Mouse (Mus musculus): ENCODE results near the gene Olah. TPM values are rescaled to one million over a fixed set of nuclear protein-coding genes. Genes with fewer than 3 reads are reported as not detected.
A peak's percentile ranks its signal among the peaks of the same experiment; 100 is the strongest.

Olah gene
- total and polyA plus RNA-seq, 3 experiments: 0.39 TPM; not detected in 2

GRCm38 (mm10) chr2:3424579-3424910 lies 27.5 kb upstream of the Olah start:
- TF ChIP-seq BHLHE40 (IDR thresholded peaks at IDR 0.05; ENCODE audit: low read depth, low read length) (peak; percentile 45; the same call in 1 of the 2 replicates), CTCF (conservative IDR thresholded peaks at IDR 0.05 in 1 of 2, IDR thresholded peaks at IDR 0.05 in 1 of 2; ENCODE audit: low read depth in 2 of 2, low read length in 2 of 2) (no peak)
- peak overlapping the region; percentile 54 for H3K4me2 ChIP-seq (ENCODE audit: insufficient read depth, low read depth, poor library complexity, severe bottlenecking)
- H3K27me3 ChIP-seq (replicated peaks): no peaks in the 10 kb centered on the region
- peaks cover 9 to 26% of the 10 kb centered on the region in 2 experiments for H3K36me3 ChIP-seq (replicated peaks in 1 of 2; ENCODE audit: control insufficient read depth in 1 of 2, insufficient read depth in 1 of 2, low read length in 1 of 2)
- in situ Hi-C loops (cut with MboI; ENCODE audit: low pct_ligation_motif_present, low pct_unique_long_range_greater_than_20kb, low sequenced_read_pairs) (no loop called here), dilution Hi-C loops (cut with MboI; ENCODE audit: extremely low pct_ligation_motif_present, extremely low pct_unique_long_range_greater_than_20kb, low sequenced_read_pairs) (no loop called here)
- H3K9ac ChIP-seq (ENCODE audit: insufficient read depth, low read depth): peak overlapping the region; percentile 28
- H3K79me2 ChIP-seq (replicated peaks; ENCODE audit: control insufficient read depth, extremely low read depth, insufficient read depth, poor library complexity, severe bottlenecking): 0 out of 2 replicates have a peak, but pooled peaks cover 2% of the 10 kb centered on the region
- peak overlapping the region; percentile 71 to 96 (median 95) for H3K4me3 ChIP-seq (replicated peaks in 1 of 3; ENCODE audit: low read depth in 2 of 3, low read length in 2 of 3, poor library complexity in 1 of 3)
- H3K27ac ChIP-seq (ENCODE audit: insufficient read depth, low read depth): no peak overlapping the region
- H3K9me3 ChIP-seq (replicated peaks; ENCODE audit: low read length): no peaks in the 10 kb centered on the region
- H3K4me1 ChIP-seq (ENCODE audit: control insufficient read depth in 1 of 2, insufficient read depth in 2 of 2): peaks cover 5 to 26% of the 10 kb centered on the region in 2 experiments; a peak in 3 of 4 replicates
- no peak for DNase-seq (ENCODE audit: extremely low read depth)

DNA sequence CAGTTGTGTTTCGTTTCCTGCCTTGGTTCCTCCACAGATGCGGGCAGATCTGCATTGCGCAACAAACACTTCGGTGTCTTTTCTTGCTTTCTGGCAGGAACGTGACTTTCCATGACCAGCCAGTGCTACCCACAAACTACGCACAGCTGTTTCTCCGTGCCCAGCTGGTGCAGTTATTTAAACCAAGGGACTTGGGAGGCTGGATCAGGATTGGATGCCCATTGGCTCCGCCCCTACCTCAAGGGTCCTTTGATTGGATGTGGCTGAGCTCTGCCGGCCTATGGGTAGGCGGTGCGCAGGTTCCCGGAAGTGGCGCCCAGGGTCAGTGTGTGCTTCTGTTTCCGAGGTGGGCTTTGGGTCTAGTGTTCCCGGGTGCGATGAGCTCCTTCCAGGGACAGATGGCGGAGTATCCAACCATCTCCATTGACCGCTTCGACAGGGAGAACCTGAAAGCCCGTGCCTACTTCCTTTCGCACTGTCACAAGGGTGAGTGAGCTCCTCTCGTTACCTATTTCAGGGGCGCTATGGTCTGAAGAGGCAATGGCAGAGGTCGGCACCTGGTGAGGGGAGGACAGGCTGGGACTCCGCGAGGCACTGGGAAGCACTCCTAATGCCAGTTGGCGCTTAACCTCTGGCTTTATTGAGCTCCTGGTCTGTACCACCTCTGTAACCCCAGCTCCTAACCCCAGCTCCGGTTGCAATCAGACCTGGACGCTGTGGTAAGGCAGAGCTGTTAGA lies 27.0 kb upstream of the Olah start, which contains the start of gene Dclre1c:
TSS of gene Dclre1c (plus strand) at position 291 of the 738 bp plus-strand sequence.
- Histone ChIP-seq H3K4me1 (ENCODE audit: control insufficient read depth in 1 of 2, insufficient read depth in 2 of 2) (peaks cover 5 to 29% of the 10 kb centered on the region in 2 experiments; a peak in 3 of 4 replicates), H3K36me3 (replicated peaks in 1 of 2; ENCODE audit: control insufficient read depth in 1 of 2, insufficient read depth in 1 of 2, low read length in 1 of 2) (peaks cover 9 to 20% of the 10 kb centered on the region in 2 experiments), H3K9me3 (replicated peaks; ENCODE audit: low read length) (no peaks in the 10 kb centered on the region), H3K27me3 (replicated peaks) (no peaks in the 10 kb centered on the region), H3K79me2 (replicated peaks; ENCODE audit: control insufficient read depth, extremely low read depth, insufficient read depth, poor library complexity, severe bottlenecking) (0 out of 2 replicates have a peak, but pooled peaks cover 2% of the 10 kb centered on the region), H3K4me2 (ENCODE audit: insufficient read depth, low read depth, poor library complexity, severe bottlenecking) (peak within 1 kb of the TSS; percentile 65), H3K4me3 (replicated peaks in 1 of 3; ENCODE audit: low read depth in 2 of 3, low read length in 2 of 3, poor library complexity in 1 of 3) (peak within 1 kb of the TSS; percentile 71 to 96 (median 95)), H3K27ac (ENCODE audit: insufficient read depth, low read depth) (no peak within 1 kb of the TSS), H3K9ac (ENCODE audit: insufficient read depth, low read depth) (peak within 1 kb of the TSS; percentile 34)
- in situ Hi-C loops (cut with MboI; ENCODE audit: low pct_ligation_motif_present, low pct_unique_long_range_greater_than_20kb, low sequenced_read_pairs): no loop called here
- peak; percentile 98 for DNase-seq (ENCODE audit: extremely low read depth)
- dilution Hi-C loops (cut with MboI; ENCODE audit: extremely low pct_ligation_motif_present, extremely low pct_unique_long_range_greater_than_20kb, low sequenced_read_pairs): no loop called here
- 0 out of 2 replicates have a peak, but pooled peaks have one; percentile 59 for TF ChIP-seq MYC (IDR thresholded peaks at IDR 0.05; ENCODE audit: low read depth, low read length)
- TF ChIP-seq CHD1 (IDR thresholded peaks at IDR 0.05; ENCODE audit: low read depth, low read length): no peak
- TF ChIP-seq NRF1 (IDR thresholded peaks at IDR 0.05; ENCODE audit: low read depth, low read length): peak; percentile 66
- peak; percentile 100 for TF ChIP-seq ETS1 (conservative IDR thresholded peaks at IDR 0.05; ENCODE audit: low read depth, low read length)
- TF ChIP-seq JUND (conservative IDR thresholded peaks at IDR 0.05; ENCODE audit: low read depth, low read length): no peak
- TF ChIP-seq ZNF384 (IDR thresholded peaks at IDR 0.05; ENCODE audit: low read depth, low read length): no peak
- TF ChIP-seq CHD2 (IDR thresholded peaks at IDR 0.05; ENCODE audit: low read length): peak; percentile 86
- TF ChIP-seq POLR2AphosphoS2 (IDR thresholded peaks at IDR 0.05; ENCODE audit: low read depth, low read length): 0 out of 2 replicates have a peak, but pooled peaks have one; percentile 47
- TF ChIP-seq MAZ (IDR thresholded peaks at IDR 0.05; ENCODE audit: low read depth, low read length): 0 out of 2 replicates have a peak, but pooled peaks have one; percentile 66
- TF ChIP-seq EP300 (IDR thresholded peaks at IDR 0.05; ENCODE audit: low read length): peak; percentile 84
- peak; percentile 81 for TF ChIP-seq MAX (IDR thresholded peaks at IDR 0.05; ENCODE audit: low read length)
- TF ChIP-seq IRF4 (IDR thresholded peaks at IDR 0.05; ENCODE audit: low read depth, low read length): peak; percentile 81
- no peak for TF ChIP-seq PAX5 (IDR thresholded peaks at IDR 0.05; ENCODE audit: low read length)
- TF ChIP-seq ZKSCAN1 (IDR thresholded peaks at IDR 0.05; ENCODE audit: borderline replicate concordance, low read depth, low read length): no peak
- peak; percentile 100 for TF ChIP-seq SIN3A (IDR thresholded peaks at IDR 0.05; ENCODE audit: low read length)
- TF ChIP-seq ZC3H11A (IDR thresholded peaks at IDR 0.05; ENCODE audit: low read depth, low read length): no peak
- TF ChIP-seq USF1 (IDR thresholded peaks at IDR 0.05; ENCODE audit: low read depth, low read length): no peak
- 0 out of 2 replicates have a peak, but pooled peaks have one; percentile 23 for TF ChIP-seq KAT2A (IDR thresholded peaks at IDR 0.05; ENCODE audit: insufficient replicate concordance, low read length)
- TF ChIP-seq NELFE (IDR thresholded peaks at IDR 0.05; ENCODE audit: low read depth, low read length): peak; percentile 88
- no peak for TF ChIP-seq JUN (IDR thresholded peaks at IDR 0.05; ENCODE audit: insufficient read depth, low read depth, low read length)
- TF ChIP-seq POLR2A (IDR thresholded peaks at IDR 0.05; ENCODE audit: low read depth, low read length): peak; percentile 77
- peak; percentile 90 for TF ChIP-seq TBP (conservative IDR thresholded peaks at IDR 0.05; ENCODE audit: low read depth, low read length)
- TF ChIP-seq MEF2A (IDR thresholded peaks at IDR 0.05; ENCODE audit: borderline replicate concordance, low read depth, low read length): peak; percentile 76; the same call in 1 of the 2 replicates
- no peak for TF ChIP-seq RAD21 (IDR thresholded peaks at IDR 0.05; ENCODE audit: low read depth, low read length)
- TF ChIP-seq MAFK (IDR thresholded peaks at IDR 0.05; ENCODE audit: insufficient replicate concordance, low read length): 0 out of 2 replicates have a peak, but pooled peaks have one; percentile 53
- peak; percentile 95 for TF ChIP-seq MXI1 (IDR thresholded peaks at IDR 0.05; ENCODE audit: low read depth, low read length)
- no peak for TF ChIP-seq UBTF (IDR thresholded peaks at IDR 0.05; ENCODE audit: low read depth, low read length)
- TF ChIP-seq CTCF (conservative IDR thresholded peaks at IDR 0.05 in 1 of 2, IDR thresholded peaks at IDR 0.05 in 1 of 2; ENCODE audit: low read depth in 2 of 2, low read length in 2 of 2): no peak
- TF ChIP-seq GABPA (IDR thresholded peaks at IDR 0.05; ENCODE audit: insufficient replicate concordance, low read depth, low read length): no peak
- peak; percentile 99 for TF ChIP-seq ELF1 (IDR thresholded peaks at IDR 0.05; ENCODE audit: low read depth, low read length)

Measured in CH12.LX (cell line).